Mouse (Mus musculus): ENCODE measurements around the gene Sall4.

Gene Sall4

DNA sequence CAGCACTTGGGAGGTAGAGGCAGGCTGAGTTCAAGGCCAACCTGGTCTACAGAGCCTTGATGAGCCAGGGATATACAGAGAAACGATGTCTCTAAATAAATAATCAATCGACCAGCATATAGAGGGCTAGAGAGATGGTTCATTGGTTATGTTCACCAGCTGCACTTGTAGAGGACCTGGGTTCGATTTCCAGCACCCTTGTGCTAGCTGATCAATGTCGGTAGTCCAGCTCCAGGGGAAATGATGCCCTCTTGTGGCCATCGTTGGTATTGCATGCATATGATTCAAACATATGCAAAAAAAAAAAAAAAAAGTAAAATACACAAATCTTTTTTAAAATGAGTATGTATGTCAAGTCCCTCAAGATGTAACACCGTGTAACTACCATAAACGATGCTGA is 25.1 kb downstream of the Sall4 start:
- no peak for DNase-seq (ENCODE audit: low spot score)

DNA sequence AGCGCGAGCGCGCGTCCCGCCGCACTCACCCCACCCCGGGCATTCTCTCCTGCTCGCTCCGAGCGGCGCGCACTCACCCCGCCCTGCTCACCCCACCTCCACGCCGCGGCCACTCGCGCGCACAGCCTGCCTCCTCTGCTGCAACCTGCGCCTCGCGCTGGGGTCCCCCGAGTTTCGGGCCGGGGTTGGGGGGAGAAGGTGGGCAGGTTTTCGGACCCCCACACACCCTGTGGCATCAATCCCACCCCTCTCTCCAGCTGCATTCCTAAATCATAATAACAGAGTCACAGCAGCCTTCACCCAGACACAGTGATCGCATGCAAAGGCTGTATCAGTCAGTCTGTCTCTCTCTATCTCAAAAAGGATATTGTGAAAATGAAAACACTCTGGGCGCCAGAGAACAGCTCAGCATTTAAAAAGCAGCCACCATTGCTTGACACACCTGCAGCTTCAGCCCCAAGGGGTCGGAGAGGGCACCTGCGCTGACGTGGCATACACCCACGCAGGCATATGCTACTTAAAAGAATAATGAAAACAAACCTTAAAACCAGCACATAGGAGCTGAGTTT is 25.6 kb downstream of the Sall4 start, which contains the start of gene Atp9a:
TSS of gene Atp9a (minus strand) at position 351 of the 569 bp plus-strand sequence.
- DNase-seq (ENCODE audit: low spot score): no peak

- DNase-seq (ENCODE audit: low spot score): no peak
Observed at GRCm38 (mm10) chr2:168741273-168742058, 26.3 kb downstream of the Sall4 start.

DNA sequence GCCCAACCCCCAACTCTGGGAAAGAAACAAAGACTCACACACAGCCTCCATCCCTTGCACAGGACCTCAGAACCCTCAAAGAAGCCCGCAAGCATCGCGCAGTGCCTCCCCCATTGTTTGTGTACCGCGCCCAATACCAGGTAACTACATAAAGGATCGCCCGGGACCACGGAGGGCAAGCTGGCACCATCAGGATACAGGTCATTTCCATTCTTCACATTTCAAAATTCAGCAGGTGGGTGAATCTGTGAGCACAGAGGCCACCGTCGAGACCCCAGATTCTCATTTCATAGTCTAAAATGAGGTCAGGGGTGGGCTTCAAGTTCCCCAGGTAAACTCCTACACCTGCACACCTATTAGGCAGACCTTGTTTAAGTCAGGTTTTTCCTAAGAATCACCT is 27.2 kb downstream of the Sall4 start:
- no peak for DNase-seq (ENCODE audit: low spot score)

DNA sequence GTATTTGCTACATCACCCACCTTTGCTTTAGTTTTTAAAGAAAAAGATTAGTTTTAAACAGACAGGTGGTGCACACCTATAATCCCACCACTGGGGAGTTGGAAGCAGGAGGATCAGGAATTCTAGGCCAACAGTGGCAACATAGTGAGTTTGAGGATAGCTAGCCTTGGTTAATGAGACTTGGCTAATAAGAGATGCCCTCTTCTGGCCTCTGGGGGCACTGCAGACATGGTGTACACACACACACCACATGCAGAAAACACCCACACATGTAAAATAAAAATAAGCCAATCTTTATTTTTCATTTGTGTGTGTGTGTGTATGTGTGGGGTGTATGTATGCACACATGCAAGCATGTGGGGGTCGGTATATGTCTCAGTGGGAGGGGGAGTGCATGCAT is 28.9 kb downstream of the Sall4 start:
- DNase-seq (ENCODE audit: low spot score): no peak

DNA sequence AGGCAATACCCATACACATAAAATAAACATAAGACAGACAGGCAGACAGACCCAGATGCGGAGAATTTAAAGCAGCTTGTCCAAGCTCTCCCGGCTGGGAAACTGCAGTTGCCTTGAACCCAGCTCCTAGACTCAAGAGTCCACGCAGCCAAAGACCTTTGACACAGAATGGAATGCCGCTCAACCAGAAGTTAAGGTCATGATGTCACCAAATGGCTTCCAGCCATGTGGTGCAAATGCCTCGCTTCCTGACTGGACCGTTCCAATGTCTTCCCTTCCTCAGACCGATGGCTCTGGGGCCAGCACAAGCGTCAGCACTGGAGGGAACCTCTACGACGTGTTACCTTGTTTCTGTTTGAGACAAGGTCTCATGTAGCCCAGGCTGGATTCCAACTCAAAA is 29.9 kb downstream of the Sall4 start:
- no peak for DNase-seq (ENCODE audit: low spot score)

GRCm38 (mm10) chr2:168734023-168734422 is 33.7 kb downstream of the Sall4 start:
- DNase-seq (ENCODE audit: low spot score): no peak

DNA sequence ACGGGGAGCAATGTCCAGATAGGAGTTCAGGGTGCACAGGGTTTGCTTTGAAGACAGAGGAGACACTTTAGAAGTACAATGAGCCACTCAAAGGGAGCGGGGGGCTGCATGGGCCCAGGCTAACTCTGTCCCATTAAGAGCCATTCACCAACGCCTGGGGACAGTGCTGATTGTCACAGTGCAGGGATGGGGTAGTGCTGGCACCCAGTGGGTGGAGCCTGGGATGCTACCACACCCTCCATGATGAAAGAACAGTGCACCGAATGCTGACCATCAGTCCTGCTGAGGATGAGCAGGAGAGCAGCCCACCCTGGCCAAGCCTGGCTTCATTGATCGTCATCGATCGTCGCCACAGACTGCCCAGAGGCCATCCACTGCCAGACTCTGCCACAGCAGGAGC is 36.5 kb downstream of the Sall4 start:
- DNase-seq (ENCODE audit: low spot score): no peak

GRCm38 (mm10) chr2:168729736-168730135 is 38.0 kb downstream of the Sall4 start:
- DNase-seq (ENCODE audit: low spot score): no peak

GRCm38 (mm10) chr2:168728045-168728444 is 39.7 kb downstream of the Sall4 start:
- DNase-seq (ENCODE audit: low spot score): no peak

DNA sequence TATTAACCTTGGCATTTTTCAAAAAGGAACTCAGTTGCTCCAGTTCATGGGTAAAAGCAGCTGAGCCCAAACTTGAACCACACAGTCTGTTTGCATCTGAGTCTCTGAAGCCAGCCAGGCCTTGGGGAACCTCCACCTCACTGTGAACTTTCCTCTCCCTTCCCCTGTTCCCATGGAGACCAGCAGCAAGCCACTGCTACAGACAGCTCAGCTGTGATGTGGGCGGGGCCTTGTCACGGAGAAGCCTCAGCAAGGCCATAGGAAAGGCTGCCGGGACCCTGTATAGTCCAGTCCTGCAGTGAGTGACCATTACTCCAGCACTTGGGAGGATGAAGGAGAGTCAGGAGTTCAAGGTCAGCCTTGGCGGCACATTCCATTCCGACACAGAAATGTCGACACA is 41.7 kb downstream of the Sall4 start:
- no peak for DNase-seq (ENCODE audit: low spot score)

DNA sequence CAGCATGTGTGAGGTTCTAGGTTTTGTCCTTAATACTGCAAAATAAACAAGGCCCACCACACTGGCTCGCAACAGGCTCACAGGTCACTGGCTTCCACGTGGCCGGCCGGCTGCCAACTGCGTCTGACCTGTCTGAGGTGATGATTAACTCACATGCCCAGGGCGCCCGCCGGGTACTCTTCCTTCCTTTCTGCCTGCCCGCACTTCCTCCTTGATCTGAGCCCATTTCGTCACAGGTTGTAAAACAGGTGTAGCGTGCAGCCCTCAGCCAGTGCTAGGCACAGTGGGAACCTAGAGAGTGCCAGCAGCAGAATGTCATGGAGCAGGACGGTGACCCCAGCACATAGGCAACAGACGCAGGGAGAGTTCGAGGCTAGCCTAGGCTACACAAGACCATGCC is 46.4 kb downstream of the Sall4 start:
- no peak for DNase-seq (ENCODE audit: low spot score)

GRCm38 (mm10) chr2:168719742-168720141 is 48.0 kb downstream of the Sall4 start:
- DNase-seq (ENCODE audit: low spot score): no peak

DNA sequence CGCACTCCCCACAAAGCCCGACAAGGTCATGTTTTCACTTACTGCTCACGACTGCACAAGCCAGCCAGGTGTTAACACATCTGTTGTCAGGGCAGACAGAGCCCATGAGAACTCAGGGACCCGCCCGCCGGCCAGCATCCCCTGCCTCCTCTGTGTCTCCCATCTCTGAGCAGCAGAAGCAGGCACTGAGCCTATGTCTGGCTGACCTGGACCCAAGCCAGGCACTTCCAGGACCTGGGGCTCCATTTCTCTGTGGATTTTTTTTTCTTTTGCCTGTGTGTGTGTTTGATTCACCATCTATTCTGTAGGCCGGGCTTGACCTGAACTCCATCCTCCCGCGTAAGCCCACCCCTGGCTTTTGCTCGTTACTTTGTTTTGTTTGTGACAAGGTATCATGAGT is 49.0 kb downstream of the Sall4 start:
- DNase-seq (ENCODE audit: low spot score): no peak

GRCm38 (mm10) chr2:168718267-168718666 is 49.5 kb downstream of the Sall4 start:
- no peak for DNase-seq (ENCODE audit: low spot score)

- no peak for DNase-seq (ENCODE audit: low spot score)
Observed at GRCm38 (mm10) chr2:168712199-168713176, 55.3 kb downstream of the Sall4 start.

- no peak for DNase-seq (ENCODE audit: low spot score)
Observed at GRCm38 (mm10) chr2:168710979-168711378, 56.8 kb downstream of the Sall4 start.

GRCm38 (mm10) chr2:168707766-168708165 is 60.0 kb downstream of the Sall4 start:
- no peak for DNase-seq (ENCODE audit: low spot score)

DNA sequence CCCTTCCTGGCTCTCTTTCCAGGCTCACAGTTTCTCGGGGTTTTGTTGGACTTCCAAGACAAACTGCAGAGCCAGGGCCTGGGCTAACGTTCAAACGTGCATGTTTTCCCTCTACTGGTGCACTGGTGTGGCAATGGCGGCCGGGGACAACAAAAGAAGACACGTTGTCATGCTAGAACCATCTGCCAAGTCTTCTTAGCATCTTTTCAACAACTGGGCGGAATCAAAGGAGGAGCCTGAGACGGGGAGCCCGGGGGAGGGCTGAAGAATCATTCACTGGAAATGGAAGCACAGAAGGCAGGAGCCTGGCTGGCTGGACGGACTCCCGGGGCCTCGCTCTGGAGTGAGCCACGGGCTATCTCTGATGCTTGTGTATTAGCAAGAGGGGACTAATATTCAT is 65.5 kb downstream of the Sall4 start:
- no peak for DNase-seq (ENCODE audit: low spot score)

Measured in spleen, adult 12 weeks (tissue).